Mouse (Mus musculus): ENCODE measurements at regions not wholly inside any gene's neighbourhood (a gene's known extent, or its start where the extent isn't known, plus 50 kb on each side); places are given as distances from the start of the nearest gene placed in this dataset.

GRCm38 (mm10) chr1:61418396-61418795 is 220.2 kb upstream of the Pard3b start:
- DNase-seq (ENCODE audit: low spot score): no peak

GRCm38 (mm10) chr1:61419839-61420238 is 218.8 kb upstream of the Pard3b start:
- no peak for DNase-seq (ENCODE audit: low spot score)

- no peak for DNase-seq (ENCODE audit: low spot score)
Observed at GRCm38 (mm10) chr1:61423253-61423652, 215.4 kb upstream of the Pard3b start.

- no peak for DNase-seq (ENCODE audit: low spot score)
Observed at GRCm38 (mm10) chr1:61428706-61429501, 209.7 kb upstream of the Pard3b start.

GRCm38 (mm10) chr1:61437603-61438002 is 201.0 kb upstream of the Pard3b start:
- no peak for DNase-seq (ENCODE audit: low spot score)

GRCm38 (mm10) chr1:61461435-61461834 is 177.2 kb upstream of the Pard3b start:
- DNase-seq (ENCODE audit: low spot score): no peak

GRCm38 (mm10) chr1:61470617-61471214 is 167.9 kb upstream of the Pard3b start:
- no peak for DNase-seq (ENCODE audit: low spot score)

GRCm38 (mm10) chr1:61471779-61472578 is 166.6 kb upstream of the Pard3b start:
- DNase-seq (ENCODE audit: low spot score): no peak

- no peak for DNase-seq (ENCODE audit: low spot score)
Observed at GRCm38 (mm10) chr1:61472579-61473242, 165.9 kb upstream of the Pard3b start.

GRCm38 (mm10) chr1:61485459-61485858 is 153.2 kb upstream of the Pard3b start:
- DNase-seq (ENCODE audit: low spot score): no peak

GRCm38 (mm10) chr1:61524886-61525285 is 113.7 kb upstream of the Pard3b start:
- peak; percentile 1 for DNase-seq (ENCODE audit: low spot score)

- DNase-seq (ENCODE audit: low spot score): no peak
Observed at GRCm38 (mm10) chr1:61525881-61526280, 112.7 kb upstream of the Pard3b start.

- no peak for DNase-seq (ENCODE audit: low spot score)
Observed at GRCm38 (mm10) chr1:61528757-61529156, 109.9 kb upstream of the Pard3b start.

- no peak for DNase-seq (ENCODE audit: low spot score)
Observed at GRCm38 (mm10) chr1:61530166-61530565, 108.5 kb upstream of the Pard3b start.

- no peak for DNase-seq (ENCODE audit: low spot score)
Observed at GRCm38 (mm10) chr1:61531487-61531886, 107.1 kb upstream of the Pard3b start.

- DNase-seq (ENCODE audit: low spot score): no peak
Observed at GRCm38 (mm10) chr1:61540081-61540480, 98.5 kb upstream of the Pard3b start.

- DNase-seq (ENCODE audit: low spot score): no peak
Observed at GRCm38 (mm10) chr1:61541166-61541565, 97.5 kb upstream of the Pard3b start.

- DNase-seq (ENCODE audit: low spot score): no peak
Observed at GRCm38 (mm10) chr1:61552577-61553517, 85.8 kb upstream of the Pard3b start.

GRCm38 (mm10) chr1:61559514-61559913 is 79.1 kb upstream of the Pard3b start:
- DNase-seq (ENCODE audit: low spot score): no peak

- DNase-seq (ENCODE audit: low spot score): no peak
Observed at GRCm38 (mm10) chr1:61562091-61562490, 76.5 kb upstream of the Pard3b start.

GRCm38 (mm10) chr1:61565471-61565870 is 73.2 kb upstream of the Pard3b start:
- no peak for DNase-seq (ENCODE audit: low spot score)
